Mouse (Mus musculus) kidney, adult 18-20 months (tissue): ENCODE data around the gene Znrf2.
A peak's percentile ranks its signal among the peaks of the same experiment; 100 is the strongest.
"Not testable (repeated sequence)": the region's sequence is repeated elsewhere in the genome, so short reads cannot be mapped to it uniquely, and the experiment has no call there.

Experiments
- DNase-seq: peaks from one replicate; pipeline ENCODE4 v3.0.0; 2021

The Znrf2 gene

DNA sequence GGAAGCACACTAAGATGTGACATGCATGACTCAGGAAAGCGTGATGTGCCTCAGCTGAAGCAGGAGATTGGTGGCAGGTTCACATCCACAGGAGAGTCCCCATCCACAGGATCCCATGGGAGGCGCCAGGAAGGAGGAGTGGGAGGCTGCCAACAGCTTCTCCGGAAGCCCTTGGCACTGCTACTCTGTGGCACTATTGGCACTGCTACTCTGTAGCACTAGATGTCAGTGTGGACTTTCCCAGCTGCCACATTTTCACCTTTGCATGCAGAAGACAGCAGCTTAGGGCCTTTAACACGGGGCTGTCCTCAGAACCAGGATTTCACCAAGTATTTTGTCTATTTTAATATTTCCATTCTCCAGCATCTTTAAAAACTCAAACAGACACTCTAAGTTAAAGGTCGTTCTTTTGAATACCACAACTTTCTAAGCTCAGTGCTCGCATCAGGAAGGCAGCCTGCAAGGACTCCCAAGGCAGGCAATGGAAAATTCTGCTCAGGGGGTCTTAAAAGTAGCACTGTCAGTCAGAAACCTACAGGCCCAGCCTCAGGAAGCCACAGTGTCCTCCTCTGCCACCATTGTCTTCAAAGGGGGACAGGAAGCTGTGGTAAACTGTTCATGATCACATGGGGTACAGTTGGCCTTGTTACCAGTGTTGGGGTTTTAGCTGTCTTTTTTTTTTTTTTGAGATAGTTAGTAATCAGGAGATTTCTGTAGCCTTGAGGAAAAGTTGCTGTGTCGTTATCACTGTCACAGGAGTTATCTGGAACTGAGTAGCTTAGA lies 7.0 kb upstream of the Znrf2 start:
- DNase-seq, result peak; percentile 56

- no peak for DNase-seq
These were observed 6.4 kb upstream of the Znrf2 start for GRCm38 (mm10) chr6:54810314-54810646.

DNA sequence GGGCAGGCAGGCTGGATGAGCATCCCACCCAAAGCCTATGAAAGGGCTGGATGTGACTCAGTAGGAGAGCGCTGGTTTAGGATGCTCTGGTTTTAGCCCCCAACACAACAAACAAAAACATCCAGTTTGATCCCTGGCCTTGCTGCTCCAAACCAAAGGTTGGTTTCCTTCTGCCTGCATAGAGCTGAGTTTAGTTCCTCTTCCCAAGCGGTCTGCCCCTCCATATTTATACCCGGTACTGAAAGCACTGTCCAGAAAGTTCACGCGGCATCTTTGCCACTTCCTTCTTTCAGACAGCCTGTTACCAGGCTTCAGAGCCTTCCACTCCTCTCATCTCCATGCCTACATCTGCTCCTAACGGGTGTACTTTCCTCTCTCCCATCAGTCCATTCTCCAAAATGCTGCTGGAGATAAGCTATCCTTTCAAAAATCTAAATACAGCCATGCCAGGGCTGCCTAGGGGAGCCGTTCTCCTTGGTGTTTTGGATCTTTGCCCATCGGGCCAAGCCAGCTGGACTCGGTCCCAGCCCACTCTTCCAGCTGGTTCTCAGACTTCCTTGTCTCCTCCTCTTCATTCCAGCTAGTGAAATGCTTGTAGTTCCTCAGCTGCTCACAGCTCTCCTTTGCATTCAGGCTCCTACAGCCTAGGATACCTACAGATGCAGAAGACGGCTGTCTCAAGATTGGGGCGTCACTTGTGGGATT lies 5.0 kb upstream of the Znrf2 start:
- DNase-seq, result peak; percentile 82

DNA sequence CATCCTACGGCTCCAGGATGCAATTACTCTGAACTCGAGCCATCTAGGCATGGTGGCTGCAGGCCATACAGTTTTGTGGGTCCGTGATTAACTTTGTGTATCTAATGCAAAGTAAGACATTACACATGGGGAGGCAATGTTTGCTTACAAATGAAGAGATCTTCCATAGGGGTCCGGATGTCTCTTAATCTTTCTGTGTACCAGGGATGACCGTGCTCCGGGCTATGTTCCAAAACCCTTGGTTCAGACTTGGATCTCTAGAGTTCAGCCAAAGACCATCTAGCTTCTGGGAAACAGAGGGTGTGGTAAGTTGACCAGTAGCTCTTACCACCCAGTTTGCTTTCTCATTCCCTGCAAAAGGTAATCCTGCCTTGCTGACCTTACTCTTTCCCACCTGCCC lies 4.4 kb upstream of the Znrf2 start:
- DNase-seq, result peak; percentile 69

GRCm38 (mm10) chr6:54815428-54816130 lies 1.1 kb upstream of the Znrf2 start:
- DNase-seq, result no peak

DNA sequence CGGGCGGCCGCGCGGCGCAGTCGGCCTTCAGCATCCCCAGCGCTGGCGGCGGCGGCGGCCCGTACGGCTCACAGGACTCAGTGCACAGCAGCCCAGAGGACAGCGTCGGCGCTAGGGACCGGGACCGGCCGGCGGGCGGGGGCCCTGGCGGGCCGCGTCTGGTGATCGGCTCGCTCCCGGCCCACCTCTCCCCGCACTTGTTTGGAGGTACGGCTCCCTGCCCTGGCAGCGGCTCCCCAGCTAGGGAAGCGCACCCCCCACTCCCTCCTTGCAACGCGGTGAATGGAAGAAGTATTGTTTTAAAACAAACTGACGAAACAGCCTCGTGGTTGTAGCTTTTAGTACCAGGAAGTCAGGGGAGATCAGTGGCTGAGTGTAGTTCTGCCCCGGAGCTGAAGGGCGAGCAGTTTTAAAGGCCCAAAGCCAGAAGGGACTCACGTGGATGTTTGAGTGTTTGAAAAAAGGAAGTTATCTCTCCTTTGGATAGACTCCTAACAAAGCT lies 601 bp downstream of the Znrf2 start:
- DNase-seq, result peak; percentile 73

GRCm38 (mm10) chr6:54818389-54818788 lies 1.7 kb downstream of the Znrf2 start:
- DNase-seq, result no peak

- no peak for DNase-seq
These were observed 2.6 kb downstream of the Znrf2 start for GRCm38 (mm10) chr6:54819272-54819671.

DNA sequence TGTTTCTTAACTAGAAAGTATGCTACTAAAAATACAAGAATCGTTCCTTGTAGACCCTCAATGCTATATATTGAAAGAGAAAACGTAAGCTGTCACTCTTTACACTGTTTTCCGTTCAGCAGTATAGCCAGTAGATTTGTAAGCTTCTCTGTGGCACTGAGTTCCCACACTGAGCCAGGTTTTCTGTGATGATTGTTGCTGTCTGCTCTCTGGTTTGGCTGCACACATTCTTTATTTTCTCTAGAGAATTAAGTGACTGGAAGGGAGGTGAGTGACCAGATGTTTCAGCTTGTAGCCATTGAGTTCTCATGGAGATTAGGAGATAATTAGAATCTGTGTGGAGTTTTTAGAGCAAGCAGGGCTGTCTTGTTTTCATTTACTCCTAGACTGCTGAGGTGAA lies 3.0 kb downstream of the Znrf2 start:
- DNase-seq, result no peak

DNA sequence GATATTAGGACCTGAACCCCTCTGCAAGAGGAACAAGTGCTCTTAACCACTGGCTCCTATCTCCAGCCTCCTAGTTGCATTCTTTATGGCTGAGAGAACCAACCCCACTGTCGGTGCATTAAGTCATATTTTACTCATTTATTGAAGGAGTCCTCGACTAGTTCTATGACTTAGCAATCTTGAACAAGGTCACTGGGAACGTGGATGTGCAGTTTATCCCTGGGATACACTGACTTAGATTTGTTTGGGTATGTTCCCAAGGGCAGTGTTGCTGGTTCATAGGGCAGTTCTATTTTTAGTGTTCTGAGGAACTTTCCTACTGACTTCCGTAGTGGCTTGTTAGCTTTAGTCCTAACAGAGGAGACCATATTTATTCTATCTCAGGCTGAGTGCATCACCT lies 5.6 kb downstream of the Znrf2 start:
- no peak for DNase-seq

DNA sequence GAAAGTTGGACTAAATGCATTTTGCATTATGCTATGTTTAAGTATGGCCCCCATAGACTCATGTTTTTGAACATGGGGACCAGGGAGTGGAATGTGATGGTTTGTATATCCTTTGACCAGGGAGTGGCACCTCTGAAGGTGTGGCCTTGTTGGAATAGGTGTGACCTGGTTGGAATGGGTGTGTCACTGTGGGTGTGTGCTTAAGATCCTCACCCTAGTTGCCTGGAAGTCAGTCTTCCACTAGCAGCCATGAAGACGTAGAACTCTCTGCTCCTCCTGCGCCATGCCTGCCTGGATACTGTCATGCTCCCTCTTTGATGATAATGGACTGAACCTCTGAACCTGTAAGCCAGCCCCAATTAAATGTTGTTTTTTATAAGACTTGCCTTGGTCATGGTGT lies 7.8 kb downstream of the Znrf2 start:
- DNase-seq, result not testable (repeated sequence)

GRCm38 (mm10) chr6:54827481-54827880 lies 10.8 kb downstream of the Znrf2 start:
- peak; percentile 44 for DNase-seq

GRCm38 (mm10) chr6:54828274-54828673 lies 11.6 kb downstream of the Znrf2 start:
- DNase-seq, result no peak

DNA sequence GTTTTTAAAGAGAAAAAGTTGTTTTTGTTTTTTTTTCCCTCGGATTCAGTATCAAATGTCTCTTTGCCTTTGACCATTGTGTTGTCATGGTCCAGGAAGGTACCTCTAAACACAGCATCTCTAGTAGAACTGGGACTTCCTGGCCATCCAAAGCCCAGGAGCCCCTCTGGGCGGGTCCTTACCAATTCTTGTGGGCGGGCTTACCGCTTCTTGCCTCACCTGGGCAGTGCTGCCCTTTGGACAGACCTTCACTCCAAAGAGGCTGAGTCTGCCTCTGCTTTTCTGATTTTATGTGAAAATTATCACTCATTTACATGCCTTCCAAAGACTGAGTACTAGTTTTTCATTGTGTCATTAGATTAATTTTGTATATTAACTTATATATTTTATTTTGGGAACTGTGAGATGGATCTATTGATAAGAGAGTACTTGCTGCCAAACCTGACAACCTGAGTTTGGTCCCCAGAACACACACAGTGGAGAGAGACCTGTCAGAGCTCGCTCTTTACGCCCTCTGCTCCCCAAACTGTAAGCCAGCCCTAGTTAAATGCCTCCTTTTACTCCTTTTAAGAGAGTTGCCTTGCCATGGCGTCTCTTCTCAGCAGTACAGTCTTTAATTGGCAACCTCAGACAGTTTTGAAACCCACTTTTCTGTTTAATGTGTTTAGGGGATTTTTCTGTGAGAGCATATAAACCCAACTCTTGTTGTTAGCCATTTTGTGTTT lies 13.5 kb downstream of the Znrf2 start:
- no peak for DNase-seq

GRCm38 (mm10) chr6:54831069-54831720 lies 14.5 kb downstream of the Znrf2 start:
- peak; percentile 25 for DNase-seq

GRCm38 (mm10) chr6:54833427-54833826 lies 16.7 kb downstream of the Znrf2 start:
- DNase-seq, result no peak

DNA sequence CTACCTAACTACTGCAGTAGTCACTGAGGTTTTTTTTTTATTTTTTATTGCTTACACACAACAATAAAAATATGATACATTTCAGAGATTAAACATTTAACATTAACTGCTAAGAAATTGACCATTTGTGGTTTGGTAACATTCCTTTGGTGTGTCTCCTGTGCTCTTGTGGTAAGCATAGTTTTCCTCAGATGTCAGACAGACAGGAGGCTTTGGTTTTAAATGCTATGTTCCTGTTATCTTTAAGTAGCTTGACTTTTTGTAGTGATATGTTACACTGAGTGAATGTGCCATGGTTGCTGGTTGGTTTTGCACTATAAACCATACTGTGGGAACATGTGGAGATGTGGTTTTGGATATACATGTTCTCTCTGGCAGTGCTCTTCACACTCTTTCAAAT lies 19.9 kb downstream of the Znrf2 start:
- no peak for DNase-seq

GRCm38 (mm10) chr6:54841399-54841798 lies 24.7 kb downstream of the Znrf2 start:
- no peak for DNase-seq

- no peak for DNase-seq
These were observed 25.3 kb downstream of the Znrf2 start for GRCm38 (mm10) chr6:54842041-54842440.

DNA sequence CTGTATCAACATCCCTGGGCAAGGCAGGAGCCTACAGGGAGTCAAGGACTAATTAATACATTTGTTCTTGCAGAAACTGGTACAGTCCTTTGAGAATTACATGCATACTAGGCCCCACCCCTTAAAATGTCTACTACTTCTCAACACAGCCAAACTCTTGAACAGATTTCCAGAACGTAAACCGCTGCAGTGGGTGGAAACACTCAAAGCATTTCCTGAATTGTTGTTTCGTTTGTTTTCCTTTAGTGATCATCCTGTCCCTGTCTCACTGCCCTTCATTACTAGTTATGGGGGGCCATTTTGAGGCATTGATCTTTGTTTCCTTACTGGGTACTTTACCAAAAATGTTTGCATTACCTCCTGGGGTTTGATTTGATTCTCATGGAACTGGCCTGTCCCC lies 31.8 kb downstream of the Znrf2 start:
- no peak for DNase-seq

GRCm38 (mm10) chr6:54849179-54850156 lies 32.8 kb downstream of the Znrf2 start:
- no peak for DNase-seq
